Mouse (Mus musculus) erythroblast, embryonic 14.5 days (primary cell): Measurements from ENCODE around the gene Rabep2.

ENCODE experiments used
- GATA1 ChIP-seq: IDR thresholded peaks from 2 replicates; pipeline ENCODE4 v1.6.1; 2012; ENCODE audit warnings: low read length, inconsistent platforms, mixed read lengths
- TAL1 ChIP-seq: IDR thresholded peaks from 3 replicates; pipeline ENCODE4 v1.6.1; 2012; ENCODE audit warnings: low read length, inconsistent platforms, mixed read lengths

- TF ChIP-seq GATA1, result no peak
- TF ChIP-seq TAL1, result no peak
These were observed 36.9 kb downstream of the Rabep2 start for GRCm38 (mm10) chr7:126465246-126466030.
